Mouse (Mus musculus): ENCODE data around the gene Sphk1.

DNA sequence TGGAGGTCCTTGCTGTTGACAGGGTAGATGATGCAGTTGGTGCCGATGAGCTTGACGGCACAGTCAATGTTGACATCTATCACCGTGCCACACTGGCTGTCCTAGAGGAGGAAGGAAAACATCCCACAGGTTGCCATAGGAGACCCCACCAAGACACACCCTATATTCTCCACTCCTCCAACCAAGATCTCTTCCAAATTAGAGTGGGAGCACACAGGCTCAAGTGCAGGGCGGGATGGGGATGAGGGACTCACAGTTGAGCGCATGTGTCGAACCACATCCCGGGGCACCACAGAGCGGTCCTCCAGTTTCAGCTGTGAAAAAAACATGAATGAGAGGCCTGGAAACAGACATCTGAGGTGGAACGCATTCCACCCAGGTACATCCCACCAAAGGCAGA, 18.1 kb downstream of the Sphk1 start:
- no peak for TF ChIP-seq EP300 (IDR thresholded peaks at IDR 0.05; ENCODE audit: low read depth)
- TF ChIP-seq CTCF (IDR thresholded peaks at IDR 0.05; ENCODE audit: low read depth): no peak
